Mouse (Mus musculus) MEL (cell line): ENCODE data around the gene Cacna1s. TPM values are rescaled to one million over a fixed set of nuclear protein-coding genes. Genes with fewer than 3 reads are reported as not detected.

Source experiments
- DNase-seq: peaks from one replicate; pipeline ENCODE4 v3.0.0; 2011; ENCODE audit warnings: low read depth, low spot score
- H3K27ac ChIP-seq: 2 replicates; pipeline ENCODE4 v1.5.1; 2012; ENCODE audit warnings: low read depth, mild to moderate bottlenecking, control low read depth, low read length, moderate library complexity; ENCODE audit not compliant: control insufficient read depth
- H3K27me3 ChIP-seq, 2 experiments: fragments of 150-350 bp in 1 of 2; sonication (generic) in 1 of 2; 2 replicates each; pipeline ENCODE4 v1.6.1; 2012; ENCODE audit warnings: low read length in 2 of 2, mild to moderate bottlenecking in 2 of 2, improper control_type of control experiment in 1 of 2, moderate library complexity in 1 of 2; ENCODE audit not compliant: insufficient read depth in 2 of 2, control insufficient read depth in 1 of 2
- H3K36me3 ChIP-seq, 2 experiments: 2 replicates each; pipeline ENCODE4 v1.6.1; 2012 to 2014; ENCODE audit warnings: low read length in 2 of 2, improper control_type of control experiment in 1 of 2, inconsistent platforms in 1 of 2, mild to moderate bottlenecking in 1 of 2; ENCODE audit not compliant: insufficient read depth in 2 of 2, control insufficient read depth in 1 of 2
- H3K4me1 ChIP-seq, 2 experiments: fragments of 150-350 bp in 1 of 2; sonication (generic) in 1 of 2; 2 replicates each; pipeline ENCODE4 v1.6.1; 2012; ENCODE audit warnings: low read length in 2 of 2, improper control_type of control experiment in 1 of 2, mild to moderate bottlenecking in 1 of 2; ENCODE audit not compliant: insufficient read depth in 2 of 2, control insufficient read depth in 1 of 2
- H3K4me3 ChIP-seq, 2 experiments: fragments of 150-350 bp in 1 of 2; sonication (generic) in 1 of 2; 2 replicates each; pipeline ENCODE4 v1.5.1; 2012; ENCODE audit warnings: low read depth in 2 of 2, low read length in 2 of 2, mild to moderate bottlenecking in 2 of 2, moderate library complexity in 2 of 2, control low read depth in 1 of 2, improper control_type of control experiment in 1 of 2; ENCODE audit not compliant: control insufficient read depth in 1 of 2, insufficient read depth in 1 of 2
- H3K79me2 ChIP-seq: 2 replicates; pipeline ENCODE4 v1.6.1; 2012; ENCODE audit warnings: mild to moderate bottlenecking, low read length, moderate library complexity; ENCODE audit not compliant: control insufficient read depth, poor library complexity, insufficient read depth
- H3K9ac ChIP-seq: 2 replicates; pipeline ENCODE4 v1.6.1; 2012; ENCODE audit warnings: low read depth, mild to moderate bottlenecking, control low read depth, low read length, moderate library complexity; ENCODE audit not compliant: control insufficient read depth, poor library complexity, severe bottlenecking
- H3K9me3 ChIP-seq: fragments of 150-350 bp; sonication (generic); replicated peaks from 2 replicates; pipeline ENCODE4 v1.6.1; 2012; ENCODE audit warnings: mild to moderate bottlenecking, low read length, improper control_type of control experiment, moderate library complexity; ENCODE audit not compliant: insufficient read depth
- BHLHE40 ChIP-seq: IDR thresholded peaks from 2 replicates; pipeline ENCODE4 v1.6.1; 2012; ENCODE audit warnings: low read depth, mild to moderate bottlenecking, inconsistent platforms, low read length, improper control_type of control experiment, borderline replicate concordance
- CHD2 ChIP-seq: IDR thresholded peaks from 2 replicates; pipeline ENCODE4 v1.6.1; 2011; ENCODE audit warnings: low read length, improper control_type of control experiment
- CTCF ChIP-seq, 3 experiments: IDR thresholded peaks in 2 of 3; conservative IDR thresholded peaks in 1 of 3; 2 replicates each; pipeline ENCODE4 v1.5.1; 2011 to 2012; ENCODE audit warnings: low read length in 3 of 3, low read depth in 2 of 3, mild to moderate bottlenecking in 2 of 3, improper control_type of control experiment in 1 of 3, inconsistent platforms in 1 of 3, mixed read lengths in 1 of 3, moderate library complexity in 1 of 3; ENCODE audit not compliant: control insufficient read depth in 1 of 3, insufficient read depth in 1 of 3, poor library complexity in 1 of 3, severe bottlenecking in 1 of 3
- ETS1 ChIP-seq: IDR thresholded peaks from 2 replicates; pipeline ENCODE4 v1.6.1; 2012; ENCODE audit warnings: low read depth, mild to moderate bottlenecking, inconsistent platforms, low read length, improper control_type of control experiment, moderate library complexity
- GABPA ChIP-seq: IDR thresholded peaks from 2 replicates; pipeline ENCODE4 v1.6.1; 2012; ENCODE audit warnings: low read depth, mild to moderate bottlenecking, inconsistent platforms, low read length, improper control_type of control experiment, moderate library complexity
- HCFC1 ChIP-seq: IDR thresholded peaks from 2 replicates; pipeline ENCODE4 v1.6.1; 2012; ENCODE audit warnings: low read depth, mild to moderate bottlenecking, inconsistent platforms, low read length, improper control_type of control experiment, moderate library complexity
- KAT2A ChIP-seq: conservative IDR thresholded peaks from 2 replicates; pipeline ENCODE4 v1.6.1; 2012; ENCODE audit warnings: low read depth, low read length, improper control_type of control experiment, inconsistent platforms
- MAZ ChIP-seq: IDR thresholded peaks from 2 replicates; pipeline ENCODE4 v1.6.1; 2012; ENCODE audit warnings: low read depth, mild to moderate bottlenecking, inconsistent platforms, low read length, improper control_type of control experiment
- MEF2A ChIP-seq: IDR thresholded peaks from 2 replicates; pipeline ENCODE4 v1.6.1; 2014; ENCODE audit warnings: low read depth, mild to moderate bottlenecking, inconsistent platforms, low read length, improper control_type of control experiment; ENCODE audit not compliant: poor library complexity, insufficient replicate concordance, severe bottlenecking; ENCODE audit errors: extremely low read depth
- MYB ChIP-seq: IDR thresholded peaks from 2 replicates; pipeline ENCODE4 v1.6.1; 2011; ENCODE audit warnings: mild to moderate bottlenecking, low read depth, low read length, improper control_type of control experiment
- NELFE ChIP-seq: IDR thresholded peaks from 2 replicates; pipeline ENCODE4 v1.6.1; 2011; ENCODE audit warnings: low read depth, low read length, improper control_type of control experiment
- POLR2A ChIP-seq, 2 experiments: IDR thresholded peaks; 2 replicates each; pipeline ENCODE4 v1.6.1; 2011 to 2012; ENCODE audit warnings: low read length in 2 of 2, mild to moderate bottlenecking in 2 of 2, control low read depth in 1 of 2, improper control_type of control experiment in 1 of 2, low read depth in 1 of 2, moderate library complexity in 1 of 2; ENCODE audit not compliant: control insufficient read depth in 1 of 2, insufficient read depth in 1 of 2, poor library complexity in 1 of 2
- POLR2AphosphoS2 ChIP-seq: IDR thresholded peaks from 2 replicates; pipeline ENCODE4 v1.6.1; 2011; ENCODE audit warnings: low read length, improper control_type of control experiment
- RAD21 ChIP-seq: IDR thresholded peaks from 2 replicates; pipeline ENCODE4 v1.6.1; 2011; ENCODE audit warnings: mild to moderate bottlenecking, low read depth, low read length, improper control_type of control experiment
- SIN3A ChIP-seq: IDR thresholded peaks from 2 replicates; pipeline ENCODE4 v1.6.1; 2012; ENCODE audit warnings: low read length, improper control_type of control experiment, inconsistent platforms
- TBP ChIP-seq: IDR thresholded peaks from 2 replicates; pipeline ENCODE4 v1.8.0; 2011; ENCODE audit warnings: low read depth, low read length, improper control_type of control experiment
- USF1 ChIP-seq: IDR thresholded peaks from 2 replicates; pipeline ENCODE4 v1.6.1; 2014; ENCODE audit warnings: low read depth, mild to moderate bottlenecking, inconsistent platforms, low read length, improper control_type of control experiment, moderate library complexity
- ZC3H11A ChIP-seq: IDR thresholded peaks from 2 replicates; pipeline ENCODE4 v1.6.1; 2012; ENCODE audit warnings: low read depth, mild to moderate bottlenecking, inconsistent platforms, low read length, improper control_type of control experiment
- ZMIZ1 ChIP-seq: IDR thresholded peaks from 2 replicates; pipeline ENCODE4 v1.6.1; 2012; ENCODE audit warnings: low read depth, mild to moderate bottlenecking, inconsistent platforms, low read length, improper control_type of control experiment, moderate library complexity
- polyA plus RNA-seq, 2 experiments: library from polyadenylated mRNA; stranded (reverse) in 1 of 2; unstranded in 1 of 2; fragments of >175 nt in 1 of 2; fragments of >200 nt in 1 of 2; gene quantifications; 2 replicates each; pipeline versions ENCODE4 v1.2.1 to v1.2.4; 2012; ENCODE audit warnings: low replicate concordance in 2 of 2, low read depth in 1 of 2; ENCODE audit not compliant: insufficient read length in 2 of 2, insufficient read depth in 1 of 2, missing spikeins in 1 of 2
- total RNA-seq: library from RNA; depleted of rRNA; stranded (reverse); fragments of 300-350 nt; gene quantifications from 2 replicates; pipeline ENCODE4 v1.2.3, GENCODE M21; 2012

Gene Cacna1s
- total and polyA plus RNA-seq, 3 experiments: not detected

DNA sequence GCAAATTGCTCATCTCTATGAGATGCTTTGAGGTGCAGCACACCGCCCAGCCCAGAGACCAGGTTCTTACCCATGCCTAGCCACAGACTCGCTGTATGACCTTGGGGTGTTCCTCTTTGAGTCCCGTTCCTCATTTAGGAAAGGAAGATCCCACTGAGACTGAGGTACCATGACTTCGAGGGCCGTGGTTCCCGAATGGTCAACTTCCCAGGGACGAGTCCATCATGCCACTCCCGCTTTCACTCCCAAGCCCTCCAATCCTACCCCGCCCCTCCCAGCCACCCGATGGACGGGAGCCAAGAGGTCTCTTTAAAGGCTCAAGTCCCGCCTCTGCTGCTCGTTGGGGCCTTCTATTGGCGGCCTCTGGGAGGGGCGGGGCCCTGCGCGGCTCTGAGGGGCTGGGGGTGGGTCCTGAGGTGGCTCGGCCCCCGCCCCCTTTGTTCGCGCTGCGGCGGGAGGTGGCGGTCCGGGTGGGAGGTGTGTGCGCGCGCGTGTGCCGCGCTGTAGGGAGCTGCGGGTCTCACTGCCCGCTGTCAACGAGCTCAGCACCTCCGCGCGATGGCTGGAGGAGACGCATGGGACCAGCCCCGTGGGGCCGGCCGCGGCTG, 78.5 kb downstream of the Cacna1s start, which contains the start of gene Kif21b (continued):
- no peak for TF ChIP-seq BHLHE40
- peak; percentile 58; the same call in 1 of the 2 replicates for TF ChIP-seq TBP
- TF ChIP-seq MYB: no peak
- no peak for TF ChIP-seq ETS1
- TF ChIP-seq POLR2A (IDR thresholded peaks at IDR 0.05; ENCODE audit: control insufficient read depth in 1 of 2, insufficient read depth in 1 of 2, low read depth in 1 of 2, low read length in 2 of 2, poor library complexity in 1 of 2): peak; percentile 21 to 50; a peak in 2 of 4 replicates
- TF ChIP-seq GABPA: no peak
- TF ChIP-seq NELFE: peak; percentile 43; the same call in 1 of the 2 replicates
- TF ChIP-seq CHD2: no peak; the same call in 1 of the 2 replicates

DNA sequence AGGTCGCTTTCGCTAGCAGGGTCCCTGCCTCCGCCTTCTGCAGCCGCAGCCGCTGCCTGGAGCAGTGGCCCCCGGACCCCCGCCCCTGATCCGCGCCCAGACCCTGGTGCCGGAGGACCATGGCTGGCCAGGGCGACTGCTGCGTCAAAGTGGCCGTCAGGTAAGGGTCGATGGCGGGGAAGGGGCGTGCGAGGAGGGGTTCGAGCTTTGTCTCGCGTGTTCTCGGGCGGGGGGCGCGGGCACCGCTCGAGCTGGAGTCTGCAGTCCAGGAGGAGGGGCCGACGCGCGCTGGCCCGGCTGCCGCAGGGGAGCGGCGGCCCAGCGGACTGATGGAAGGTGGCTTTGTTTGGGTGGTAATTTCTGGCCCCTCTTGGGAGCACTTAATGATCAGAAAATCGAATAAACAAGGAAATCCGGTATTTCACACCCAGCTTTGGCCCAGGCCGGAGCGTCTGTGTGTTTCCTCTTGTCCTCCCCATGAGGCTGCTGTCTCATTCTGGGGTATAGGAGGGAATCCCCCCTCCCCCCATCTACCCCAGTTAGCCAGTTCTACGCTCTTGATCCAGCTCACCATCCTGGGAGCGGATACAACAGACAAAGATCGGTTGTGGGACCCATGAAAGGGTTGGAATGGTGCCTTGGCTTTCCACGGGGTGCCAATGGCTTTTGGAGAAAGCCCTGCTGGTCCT, 79.2 kb downstream of the Cacna1s start:
- Histone ChIP-seq H3K36me3 (peaks cover 0 to 42% of the 10 kb centered on the region in 2 experiments; a peak in 2 of 4 replicates), H3K27me3 (no peaks in the 10 kb centered on the region), H3K9ac (peak overlapping the region; percentile 82), H3K4me3 (peak overlapping the region; percentile 68 to 100), H3K4me1 (peaks cover 46 to 68% of the 10 kb centered on the region in 2 experiments), H3K79me2 (peaks cover 21% of the 10 kb centered on the region), H3K9me3 (no peaks in the 10 kb centered on the region), H3K27ac (0 out of 2 replicates have a peak overlapping the region, but pooled peaks have one; percentile 5)
- 0 out of 2 replicates have a peak, but pooled peaks have one; percentile 23 for TF ChIP-seq MAZ
- no peak for TF ChIP-seq KAT2A
- TF ChIP-seq POLR2AphosphoS2: no peak
- TF ChIP-seq SIN3A: peak; percentile 9; the same call in 1 of the 2 replicates
- DNase-seq: peak; percentile 53

DNA sequence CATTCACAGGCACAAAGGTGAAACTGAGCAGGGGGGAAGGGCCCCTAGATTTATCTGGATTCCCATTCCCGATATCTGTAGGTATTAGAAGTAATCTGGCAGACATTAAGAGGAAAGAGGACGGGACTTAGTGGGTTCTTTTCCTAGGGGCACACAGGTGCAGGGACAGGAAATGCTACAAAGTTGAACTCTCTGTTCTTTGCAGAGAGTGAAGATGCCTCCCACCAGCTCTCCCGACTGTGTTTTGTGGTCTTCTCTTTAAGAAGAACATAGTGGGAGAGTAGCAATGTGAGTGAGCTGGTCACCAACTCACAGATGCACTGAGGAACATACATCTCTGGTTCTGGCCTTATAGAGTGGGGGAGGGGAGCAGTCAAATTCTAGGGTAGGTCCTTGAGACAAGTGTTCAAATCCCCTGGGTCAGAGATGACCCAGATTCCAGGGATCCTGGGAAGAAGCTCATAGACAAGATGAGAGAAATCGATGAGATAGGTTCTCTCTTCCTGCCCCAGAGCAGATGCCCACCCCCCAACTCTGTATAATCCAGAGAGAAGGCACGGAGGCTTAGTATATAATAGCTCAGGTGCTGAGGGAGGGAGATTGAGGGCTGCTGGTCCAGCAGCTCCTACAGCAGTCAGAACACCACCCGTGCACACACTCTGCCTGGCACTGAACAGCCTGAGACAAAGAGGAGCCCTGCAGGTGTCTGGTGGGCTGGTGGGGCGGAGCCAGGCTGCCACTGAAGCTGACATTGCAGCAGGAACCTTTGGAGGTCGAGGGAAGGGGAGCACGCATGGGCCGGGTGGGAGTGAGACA, 80.0 kb downstream of the Cacna1s start:
- Histone ChIP-seq H3K9me3 (no peaks in the 10 kb centered on the region), H3K27me3 (no peaks in the 10 kb centered on the region), H3K4me3 (peak overlapping the region; percentile 68 to 100), H3K4me1 (peaks cover 41 to 68% of the 10 kb centered on the region in 2 experiments), H3K9ac (peak overlapping the region; percentile 82), H3K27ac (0 out of 2 replicates have a peak overlapping the region, but pooled peaks have one; percentile 5), H3K79me2 (peaks cover 21% of the 10 kb centered on the region), H3K36me3 (peaks cover 0 to 43% of the 10 kb centered on the region in 2 experiments; a peak in 3 of 4 replicates)
- DNase-seq: no peak
- no peak for TF ChIP-seq HCFC1
- no peak for TF ChIP-seq USF1
- TF ChIP-seq ZMIZ1: no peak
- TF ChIP-seq MEF2A: no peak
- TF ChIP-seq CTCF (IDR thresholded peaks at IDR 0.05 in 2 of 3, conservative IDR thresholded peaks at IDR 0.05 in 1 of 3; ENCODE audit: control insufficient read depth in 1 of 3, insufficient read depth in 1 of 3, low read depth in 2 of 3, low read length in 3 of 3, poor library complexity in 1 of 3, severe bottlenecking in 1 of 3): no peak
- TF ChIP-seq ZC3H11A: no peak
- TF ChIP-seq RAD21: no peak
